Mouse (Mus musculus) myocyte (in vitro differentiated cells): Measurements from ENCODE around the gene Slc13a3. TPM values are rescaled to one million over a fixed set of nuclear protein-coding genes. Genes with fewer than 3 reads are reported as not detected.

Experiments
- H3K27me3 ChIP-seq: one replicate; pipeline ENCODE4 v1.6.1; 2011; ENCODE audit not compliant: control insufficient read depth, insufficient read depth, insufficient read length
- H3K36me3 ChIP-seq: one replicate; pipeline ENCODE4 v1.6.1; 2011; ENCODE audit not compliant: control insufficient read depth, insufficient read depth
- H3K4me2 ChIP-seq: one replicate; pipeline ENCODE4 v1.6.1; 2011; ENCODE audit warnings: low read depth, control low read depth
- H3K4me3 ChIP-seq: one replicate; pipeline ENCODE4 v1.5.1; 2011; ENCODE audit warnings: mild to moderate bottlenecking, control low read depth, moderate library complexity
- H3K79me2 ChIP-seq: one replicate; pipeline ENCODE4 v1.6.1; 2011; ENCODE audit not compliant: control insufficient read depth, insufficient read depth
- H3ac ChIP-seq: one replicate; pipeline ENCODE4 v1.6.1; 2011; ENCODE audit not compliant: control insufficient read depth, insufficient read length
- CEBPB ChIP-seq: IDR thresholded peaks from 2 replicates; pipeline ENCODE4 v1.6.1; 2011; ENCODE audit warnings: mild to moderate bottlenecking, moderate library complexity; ENCODE audit not compliant: poor library complexity, insufficient read depth, severe bottlenecking
- E2F4 ChIP-seq: IDR thresholded peaks from one replicate; pipeline ENCODE4 v1.6.1; 2011; ENCODE audit warnings: mild to moderate bottlenecking, control low read depth, moderate library complexity; ENCODE audit not compliant: insufficient read depth
- MAX ChIP-seq: IDR thresholded peaks from one replicate; pipeline ENCODE4 v1.6.1; 2011; ENCODE audit warnings: low read depth, mild to moderate bottlenecking, control low read depth
- MYOD1 ChIP-seq, 3 experiments: IDR thresholded peaks; one replicate each; pipeline ENCODE4 v1.6.1; 2011; ENCODE audit warnings: control low read depth in 2 of 3, low read depth in 2 of 3, mild to moderate bottlenecking in 2 of 3, moderate library complexity in 1 of 3; ENCODE audit not compliant: insufficient read length in 2 of 3, control insufficient read depth in 1 of 3
- MYOG ChIP-seq, 3 experiments: IDR thresholded peaks; one replicate each; pipeline ENCODE4 v1.6.1; 2011; ENCODE audit warnings: control low read depth in 2 of 3, low read depth in 2 of 3, mild to moderate bottlenecking in 2 of 3; ENCODE audit not compliant: insufficient read length in 2 of 3, control insufficient read depth in 1 of 3, insufficient read depth in 1 of 3
- POLR2A ChIP-seq: IDR thresholded peaks from one replicate; pipeline ENCODE4 v1.6.1; 2011; ENCODE audit warnings: low read depth, mild to moderate bottlenecking, control low read depth, moderate library complexity; ENCODE audit not compliant: insufficient read length
- POLR2AphosphoS2 ChIP-seq: IDR thresholded peaks from one replicate; pipeline ENCODE4 v1.6.1; 2011; ENCODE audit warnings: low read depth, control low read depth; ENCODE audit not compliant: insufficient read length
- REST ChIP-seq: IDR thresholded peaks from one replicate; pipeline ENCODE4 v1.6.1; 2011; ENCODE audit warnings: mild to moderate bottlenecking, control low read depth, moderate library complexity; ENCODE audit not compliant: insufficient read depth, insufficient read length
- SRF ChIP-seq: IDR thresholded peaks from one replicate; pipeline ENCODE4 v1.6.1; 2011; ENCODE audit warnings: low read depth; ENCODE audit not compliant: control insufficient read depth, insufficient read length
- TCF12 ChIP-seq: IDR thresholded peaks from one replicate; pipeline ENCODE4 v1.6.1; 2011; ENCODE audit warnings: mild to moderate bottlenecking, control low read depth; ENCODE audit not compliant: poor library complexity, insufficient read depth, severe bottlenecking
- TCF3 ChIP-seq: IDR thresholded peaks from one replicate; pipeline ENCODE4 v1.6.1; 2011; ENCODE audit warnings: low read depth, control low read depth; ENCODE audit not compliant: insufficient read length
- USF1 ChIP-seq: IDR thresholded peaks from one replicate; pipeline ENCODE4 v1.6.1; 2011; ENCODE audit warnings: low read depth, mild to moderate bottlenecking, control low read depth, moderate library complexity
- polyA plus RNA-seq: library from polyadenylated mRNA; unstranded; fragments of >200 nt; fragmentation: generic; extraction: Trizol; gene quantifications from one replicate; pipeline ENCODE4 v1.2.1, GENCODE M21; 2012; ENCODE audit warnings: missing spikeins

Gene Slc13a3
- polyA plus RNA-seq, 1 experiment = 0.04 TPM

GRCm38 (mm10) chr2:165486881-165487535 is 14.0 kb upstream of the Slc13a3 start:
- H3K36me3 ChIP-seq = peaks cover 3% of the 10 kb centered on the region
- TF ChIP-seq TCF12 = no peak
- TF ChIP-seq USF1 = no peak
- no peak for TF ChIP-seq CEBPB
- TF ChIP-seq REST = no peak
- TF ChIP-seq MYOG (IDR thresholded peaks at IDR 0.05; ENCODE audit: control insufficient read depth in 1 of 3, insufficient read depth in 1 of 3, insufficient read length in 2 of 3, low read depth in 2 of 3) = no peak
- no peak for TF ChIP-seq MYOD1 (IDR thresholded peaks at IDR 0.05; ENCODE audit: control insufficient read depth in 1 of 3, insufficient read length in 2 of 3, low read depth in 2 of 3)
- no peak for TF ChIP-seq MAX
- TF ChIP-seq SRF = no peak
- TF ChIP-seq TCF3 = no peak
- no peak for TF ChIP-seq POLR2A
- TF ChIP-seq E2F4 = no peak
- TF ChIP-seq POLR2AphosphoS2 = no peak
- no peak overlapping the region for H3K4me2 ChIP-seq

GRCm38 (mm10) chr2:165486401-165486800 is 13.4 kb upstream of the Slc13a3 start:
- peaks cover 15% of the 10 kb centered on the region for H3K27me3 ChIP-seq
- no peak overlapping the region for H3K4me2 ChIP-seq
- TF ChIP-seq CEBPB = no peak
- TF ChIP-seq USF1 = no peak
- no peak for TF ChIP-seq MYOG (IDR thresholded peaks at IDR 0.05; ENCODE audit: control insufficient read depth in 1 of 3, insufficient read depth in 1 of 3, insufficient read length in 2 of 3, low read depth in 2 of 3)
- no peak for TF ChIP-seq POLR2A
- peaks cover 3% of the 10 kb centered on the region for H3K36me3 ChIP-seq
- no peaks in the 10 kb centered on the region for H3K79me2 ChIP-seq
- no peak overlapping the region for H3K4me3 ChIP-seq
- no peak overlapping the region for H3ac ChIP-seq

More at GRCm38 (mm10) chr2:165486881-165487535, 14.0 kb upstream of the Slc13a3 start:
- Histone ChIP-seq H3ac (no peak overlapping the region), H3K27me3 (peaks cover 13% of the 10 kb centered on the region), H3K79me2 (no peaks in the 10 kb centered on the region), H3K4me3 (no peak overlapping the region)

- Histone ChIP-seq H3K4me2 (no peak overlapping the region), H3K27me3 (peaks cover 19% of the 10 kb centered on the region), H3K36me3 (peaks cover 3% of the 10 kb centered on the region), H3K4me3 (no peak overlapping the region), H3K79me2 (no peaks in the 10 kb centered on the region), H3ac (no peak overlapping the region)
- TF ChIP-seq MYOG (IDR thresholded peaks at IDR 0.05; ENCODE audit: control insufficient read depth in 1 of 3, insufficient read depth in 1 of 3, insufficient read length in 2 of 3, low read depth in 2 of 3) (no peak), E2F4 (no peak), POLR2AphosphoS2 (no peak)
These were observed 12.8 kb upstream of the Slc13a3 start for GRCm38 (mm10) chr2:165485826-165486225.

DNA sequence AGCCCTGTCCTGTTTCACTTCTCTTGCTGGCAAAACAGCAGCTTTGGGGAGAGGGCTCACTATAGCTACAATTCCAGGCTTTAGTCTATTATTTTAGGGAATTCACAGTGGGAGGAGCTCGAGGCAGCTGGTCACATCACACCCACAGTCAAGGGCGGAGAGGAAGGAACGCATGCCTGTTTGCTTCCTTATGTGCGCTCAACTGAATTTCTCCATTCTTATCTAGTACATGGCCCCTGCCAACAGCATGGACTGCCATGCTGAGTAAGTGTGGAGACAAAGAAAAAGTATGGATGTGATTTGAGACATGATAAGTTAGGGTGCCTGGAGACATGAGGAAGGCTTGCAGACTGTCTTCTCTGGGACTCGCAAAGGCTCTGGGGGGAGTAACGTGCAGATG is 11.1 kb upstream of the Slc13a3 start:
- Histone ChIP-seq H3K4me3 (no peak overlapping the region), H3K27me3 (peaks cover 23% of the 10 kb centered on the region), H3ac (no peak overlapping the region), H3K4me2 (no peak overlapping the region), H3K79me2 (no peaks in the 10 kb centered on the region), H3K36me3 (no peaks in the 10 kb centered on the region)
- TF ChIP-seq CEBPB (no peak), E2F4 (no peak), POLR2AphosphoS2 (no peak), MYOD1 (IDR thresholded peaks at IDR 0.05; ENCODE audit: control insufficient read depth in 1 of 3, insufficient read length in 2 of 3, low read depth in 2 of 3) (no peak), SRF (no peak), MYOG (IDR thresholded peaks at IDR 0.05; ENCODE audit: control insufficient read depth in 1 of 3, insufficient read depth in 1 of 3, insufficient read length in 2 of 3, low read depth in 2 of 3) (no peak), REST (no peak), MAX (no peak), TCF3 (no peak), USF1 (no peak), POLR2A (no peak), TCF12 (no peak)

DNA sequence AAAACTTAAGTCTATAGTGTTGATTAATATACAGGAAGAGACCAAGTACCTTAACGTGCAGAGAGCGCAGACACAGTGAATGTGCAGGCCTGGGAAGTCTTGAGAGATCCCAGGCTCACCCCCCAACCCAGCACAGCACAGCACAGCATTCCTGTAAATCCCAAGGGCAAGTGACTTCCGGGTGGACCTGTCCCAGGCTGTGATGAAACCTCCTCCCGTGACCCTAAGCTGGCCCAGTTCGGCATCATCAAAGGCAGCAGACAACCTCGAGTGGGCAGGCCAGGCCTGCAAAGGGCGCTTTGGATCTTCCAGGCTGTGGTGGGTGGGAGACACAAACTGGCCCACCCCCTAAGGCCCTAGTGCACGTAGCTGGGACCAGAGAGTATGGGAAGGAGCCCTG is 9.0 kb upstream of the Slc13a3 start:
- Histone ChIP-seq H3K4me2 (no peak overlapping the region), H3K27me3 (peaks cover 23% of the 10 kb centered on the region), H3K36me3 (no peaks in the 10 kb centered on the region), H3K4me3 (no peak overlapping the region), H3K79me2 (no peaks in the 10 kb centered on the region), H3ac (no peak overlapping the region)
- TF ChIP-seq MYOG (IDR thresholded peaks at IDR 0.05; ENCODE audit: control insufficient read depth in 1 of 3, insufficient read depth in 1 of 3, insufficient read length in 2 of 3, low read depth in 2 of 3) = no peak
- TF ChIP-seq REST = no peak
- TF ChIP-seq TCF3 = no peak
- TF ChIP-seq CEBPB = no peak
- no peak for TF ChIP-seq POLR2A
- TF ChIP-seq POLR2AphosphoS2 = no peak
- no peak for TF ChIP-seq E2F4
- TF ChIP-seq MYOD1 (IDR thresholded peaks at IDR 0.05; ENCODE audit: control insufficient read depth in 1 of 3, insufficient read length in 2 of 3, low read depth in 2 of 3) = no peak
- no peak for TF ChIP-seq TCF12
- TF ChIP-seq MAX = no peak
- no peak for TF ChIP-seq SRF
- TF ChIP-seq USF1 = no peak
